Mouse (Mus musculus) liver, embryonic 15.5 days (tissue): ENCODE results near the gene Fkbp5. TPM values are rescaled to one million over a fixed set of nuclear protein-coding genes. Genes with fewer than 3 reads are reported as not detected.

Experiments used
- ATAC-seq: fragments of 200-750 bp; cut with Nextera tagmentation; 2 replicates; pipeline ENCODE4 v1.8.0; 2017; ENCODE audit warnings: moderate number of reproducible peaks, mild to moderate bottlenecking, moderate library complexity; ENCODE audit not compliant: insufficient read depth
- H3K27ac ChIP-seq: fragments of 300-500 bp; sonication (generic); replicated peaks from 2 replicates; pipeline ENCODE4 v1.5.1; 2015; ENCODE audit warnings: mild to moderate bottlenecking, inconsistent platforms
- H3K27me3 ChIP-seq: fragments of 300-500 bp; sonication (generic); 2 replicates; pipeline ENCODE4 v1.6.1; 2015; ENCODE audit warnings: mild to moderate bottlenecking, inconsistent platforms
- H3K36me3 ChIP-seq: fragments of 300-500 bp; sonication (generic); replicated peaks from 2 replicates; pipeline ENCODE4 v1.6.1; 2015; ENCODE audit warnings: moderate library complexity, mild to moderate bottlenecking, inconsistent platforms
- H3K4me1 ChIP-seq: fragments of 300-500 bp; sonication (generic); replicated peaks from 2 replicates; pipeline ENCODE4 v1.6.1; 2015; ENCODE audit warnings: inconsistent platforms
- H3K4me2 ChIP-seq: fragments of 300-500 bp; sonication (generic); 2 replicates; pipeline ENCODE4 v1.6.1; 2015; ENCODE audit warnings: moderate library complexity, mild to moderate bottlenecking, inconsistent platforms
- H3K4me3 ChIP-seq: fragments of 300-500 bp; sonication (generic); replicated peaks from 2 replicates; pipeline ENCODE4 v1.5.1; 2015; ENCODE audit warnings: mild to moderate bottlenecking, inconsistent platforms
- H3K9ac ChIP-seq: fragments of 300-500 bp; sonication (generic); 2 replicates; pipeline ENCODE4 v1.6.1; 2015; ENCODE audit warnings: moderate library complexity, mild to moderate bottlenecking, inconsistent platforms
- H3K9me3 ChIP-seq: fragments of 300-500 bp; sonication (generic); replicated peaks from 2 replicates; pipeline ENCODE4 v1.6.1; 2016; ENCODE audit warnings: inconsistent platforms
- WGBS: fragments of 180-500 bp; shearing (Covaris S2); methylation state at CpG from one replicate; pipeline ENCODE4 v1.1.7; 2015; ENCODE audit warnings: mixed read lengths; ENCODE audit not compliant: insufficient replicate concordance; 5-methylcytosine and 5-hydroxymethylcytosine counted together
- polyA plus RNA-seq: library from polyadenylated mRNA; unstranded; fragments of >200 nt; fragmentation: Nextera tagmentation; extraction: Ambion mirVana; gene quantifications from 2 replicates; pipeline ENCODE4 v1.2.1, GENCODE M21; 2015

Gene Fkbp5
- polyA plus RNA-seq, 1 experiment from 2014 or later = 15.0 TPM

- Histone ChIP-seq H3K27ac (peak overlapping the region; percentile 84; the same call in 1 of the 2 replicates), H3K4me1 (peaks cover 22% of the 10 kb centered on the region), H3K9ac (peak overlapping the region; percentile 72), H3K4me2 (peak overlapping the region; percentile 91), H3K9me3 (no peaks in the 10 kb centered on the region), H3K27me3 (peaks cover 20% of the 10 kb centered on the region), H3K4me3 (peak overlapping the region; percentile 76), H3K36me3 (peaks cover 4% of the 10 kb centered on the region; the same call in 1 of the 2 replicates)
- 0 out of 2 replicates have a peak, but pooled peaks have one; percentile 3 for ATAC-seq
- WGBS = 6% methylated on average over 30 of the region's 30 CpGs
Observed at GRCm38 (mm10) chr17:28484704-28485445, 32.5 kb downstream of the Fkbp5 start.

GRCm38 (mm10) chr17:28477421-28477820 is 39.9 kb downstream of the Fkbp5 start:
- no peak overlapping the region for H3K27ac ChIP-seq
- WGBS = 70% methylated on average over 8 of the region's 8 CpGs
- no peaks in the 10 kb centered on the region for H3K27me3 ChIP-seq
- no peak overlapping the region for H3K4me2 ChIP-seq
- H3K4me3 ChIP-seq = no peak overlapping the region
- no peak overlapping the region for H3K9ac ChIP-seq
- no peaks in the 10 kb centered on the region for H3K9me3 ChIP-seq
- peaks cover 4% of the 10 kb centered on the region; the same call in 1 of the 2 replicates for H3K36me3 ChIP-seq
- ATAC-seq = no peak
- H3K4me1 ChIP-seq = no peaks in the 10 kb centered on the region

- Histone ChIP-seq H3K4me2 (no peak overlapping the region), H3K4me1 (no peaks in the 10 kb centered on the region), H3K27ac (no peak overlapping the region), H3K9ac (no peak overlapping the region), H3K27me3 (no peaks in the 10 kb centered on the region), H3K4me3 (no peak overlapping the region), H3K36me3 (peaks cover 4% of the 10 kb centered on the region; the same call in 1 of the 2 replicates), H3K9me3 (no peaks in the 10 kb centered on the region)
- ATAC-seq = no peak
Observed at GRCm38 (mm10) chr17:28476441-28476840, 40.9 kb downstream of the Fkbp5 start.

GRCm38 (mm10) chr17:28475593-28476325 is 41.6 kb downstream of the Fkbp5 start:
- ATAC-seq = no peak
- Histone ChIP-seq H3K9me3 (no peaks in the 10 kb centered on the region), H3K9ac (no peak overlapping the region), H3K4me1 (peaks cover 3% of the 10 kb centered on the region; the same call in 1 of the 2 replicates), H3K4me2 (no peak overlapping the region), H3K27ac (no peak overlapping the region), H3K27me3 (no peaks in the 10 kb centered on the region), H3K36me3 (no peaks in the 10 kb centered on the region), H3K4me3 (no peak overlapping the region)
- WGBS = 69% methylated on average over 3 of the region's 3 CpGs

GRCm38 (mm10) chr17:28472696-28473095 is 44.6 kb downstream of the Fkbp5 start:
- 50% methylated on average over 5 of the region's 5 CpGs for WGBS
- Histone ChIP-seq H3K4me3 (no peak overlapping the region), H3K4me2 (no peak overlapping the region)

GRCm38 (mm10) chr17:28470876-28471275 is 46.5 kb downstream of the Fkbp5 start:
- ATAC-seq = no peak
- Histone ChIP-seq H3K9me3 (no peaks in the 10 kb centered on the region), H3K9ac (no peak overlapping the region), H3K4me2 (no peak overlapping the region), H3K27ac (no peak overlapping the region), H3K4me1 (peaks cover 4% of the 10 kb centered on the region; the same call in 1 of the 2 replicates), H3K27me3 (no peaks in the 10 kb centered on the region), H3K36me3 (no peaks in the 10 kb centered on the region), H3K4me3 (no peak overlapping the region)
- 43% methylated on average over 6 of the region's 6 CpGs for WGBS

More at GRCm38 (mm10) chr17:28472696-28473095, 44.6 kb downstream of the Fkbp5 start:
- Histone ChIP-seq H3K27ac (no peak overlapping the region), H3K9ac (no peak overlapping the region), H3K4me1 (peaks cover 4% of the 10 kb centered on the region; the same call in 1 of the 2 replicates), H3K27me3 (no peaks in the 10 kb centered on the region), H3K36me3 (no peaks in the 10 kb centered on the region), H3K9me3 (no peaks in the 10 kb centered on the region)
- ATAC-seq = no peak

- 32% methylated on average over 11 of the region's 11 CpGs for WGBS
- Histone ChIP-seq H3K4me3 (peak overlapping the region; percentile 26; the same call in 1 of the 2 replicates), H3K9ac (no peak overlapping the region)
Observed at GRCm38 (mm10) chr17:28467749-28468148, 49.6 kb downstream of the Fkbp5 start.

GRCm38 (mm10) chr17:28465968-28466367 is 51.4 kb downstream of the Fkbp5 start:
- H3K4me2 ChIP-seq = no peak overlapping the region
- H3K27ac ChIP-seq = no peak overlapping the region
- no peak overlapping the region for H3K9ac ChIP-seq
- no peak for ATAC-seq
- no peaks in the 10 kb centered on the region for H3K27me3 ChIP-seq
- peaks cover 16% of the 10 kb centered on the region for H3K4me1 ChIP-seq
- 64% methylated on average over 4 of the region's 4 CpGs for WGBS
- no peak overlapping the region for H3K4me3 ChIP-seq
- H3K9me3 ChIP-seq = no peaks in the 10 kb centered on the region
- no peaks in the 10 kb centered on the region for H3K36me3 ChIP-seq

More at GRCm38 (mm10) chr17:28467749-28468148, 49.6 kb downstream of the Fkbp5 start:
- Histone ChIP-seq H3K4me1 (peaks cover 14% of the 10 kb centered on the region; the same call in 1 of the 2 replicates), H3K27me3 (no peaks in the 10 kb centered on the region), H3K4me2 (peak overlapping the region; percentile 20; the same call in 1 of the 2 replicates), H3K36me3 (no peaks in the 10 kb centered on the region), H3K9me3 (no peaks in the 10 kb centered on the region), H3K27ac (no peak overlapping the region)
- no peak for ATAC-seq

- no peak overlapping the region for H3K4me2 ChIP-seq
- H3K4me3 ChIP-seq = no peak overlapping the region
- H3K27ac ChIP-seq = no peak overlapping the region
- H3K9me3 ChIP-seq = no peaks in the 10 kb centered on the region
- WGBS = 55% methylated on average over 7 of the region's 7 CpGs
- H3K27me3 ChIP-seq = no peaks in the 10 kb centered on the region
- peaks cover 22% of the 10 kb centered on the region for H3K4me1 ChIP-seq
- H3K36me3 ChIP-seq = no peaks in the 10 kb centered on the region
- H3K9ac ChIP-seq = no peak overlapping the region
- ATAC-seq = no peak
Observed at GRCm38 (mm10) chr17:28463701-28464443, 53.5 kb downstream of the Fkbp5 start.

GRCm38 (mm10) chr17:28460388-28460787 is 56.9 kb downstream of the Fkbp5 start:
- no peak overlapping the region for H3K4me3 ChIP-seq
- H3K27me3 ChIP-seq = no peaks in the 10 kb centered on the region
- peaks cover 22% of the 10 kb centered on the region for H3K4me1 ChIP-seq
- no peaks in the 10 kb centered on the region for H3K9me3 ChIP-seq
- ATAC-seq = no peak
- no peaks in the 10 kb centered on the region for H3K36me3 ChIP-seq
- 61% methylated on average over 1 of the region's 1 CpGs for WGBS
- H3K27ac ChIP-seq = peak overlapping the region; percentile 51
- no peak overlapping the region for H3K9ac ChIP-seq
- no peak overlapping the region for H3K4me2 ChIP-seq

- no peaks in the 10 kb centered on the region for H3K27me3 ChIP-seq
- H3K27ac ChIP-seq = no peak overlapping the region
- H3K4me3 ChIP-seq = no peak overlapping the region
- no peak for ATAC-seq
- no peaks in the 10 kb centered on the region for H3K36me3 ChIP-seq
- H3K4me2 ChIP-seq = no peak overlapping the region
- 39% methylated on average over 4 of the region's 4 CpGs for WGBS
- peaks cover 8% of the 10 kb centered on the region for H3K4me1 ChIP-seq
- H3K9ac ChIP-seq = no peak overlapping the region
- H3K9me3 ChIP-seq = no peaks in the 10 kb centered on the region
Observed at GRCm38 (mm10) chr17:28455098-28455497, 62.2 kb downstream of the Fkbp5 start.
